Mouse (Mus musculus): ENCODE data around the gene Rtn4rl2.

Rtn4rl2 gene

GRCm38 (mm10) chr2:84885084-84886055 lies 1.1 kb downstream of the Rtn4rl2 start:
- DNase-seq (ENCODE audit: extremely low spot score, low read depth, low spot score): no peak

- no peak for DNase-seq (ENCODE audit: extremely low spot score, low read depth, low spot score)
Measured at GRCm38 (mm10) chr2:84884611-84885010, 1.9 kb downstream of the Rtn4rl2 start.

- no peak for DNase-seq (ENCODE audit: extremely low spot score, low read depth, low spot score)
Measured at GRCm38 (mm10) chr2:84883942-84884341, 2.6 kb downstream of the Rtn4rl2 start.

- DNase-seq (ENCODE audit: extremely low spot score, low read depth, low spot score): no peak
Measured at GRCm38 (mm10) chr2:84883530-84883929, 3.0 kb downstream of the Rtn4rl2 start.

- DNase-seq (ENCODE audit: extremely low spot score, low read depth, low spot score): no peak
Measured at GRCm38 (mm10) chr2:84883084-84883483, 3.4 kb downstream of the Rtn4rl2 start.

GRCm38 (mm10) chr2:84882606-84883005 lies 3.9 kb downstream of the Rtn4rl2 start:
- DNase-seq (ENCODE audit: extremely low spot score, low read depth, low spot score): no peak

- no peak for DNase-seq (ENCODE audit: extremely low spot score, low read depth, low spot score)
Measured at GRCm38 (mm10) chr2:84880590-84880989, 5.9 kb downstream of the Rtn4rl2 start.

GRCm38 (mm10) chr2:84875842-84876241 lies 10.7 kb downstream of the Rtn4rl2 start:
- no peak for DNase-seq (ENCODE audit: extremely low spot score, low read depth, low spot score)

GRCm38 (mm10) chr2:84872105-84872716 lies 14.3 kb downstream of the Rtn4rl2 start:
- no peak for DNase-seq (ENCODE audit: extremely low spot score, low read depth, low spot score)

- no peak for DNase-seq (ENCODE audit: extremely low spot score, low read depth, low spot score)
Measured at GRCm38 (mm10) chr2:84870623-84871160, 15.8 kb downstream of the Rtn4rl2 start.

GRCm38 (mm10) chr2:84868977-84869376 lies 17.5 kb downstream of the Rtn4rl2 start:
- DNase-seq (ENCODE audit: extremely low spot score, low read depth, low spot score): no peak

GRCm38 (mm10) chr2:84868521-84868943 lies 18.0 kb downstream of the Rtn4rl2 start:
- no peak for DNase-seq (ENCODE audit: extremely low spot score, low read depth, low spot score)

- no peak for DNase-seq (ENCODE audit: extremely low spot score, low read depth, low spot score)
Measured at GRCm38 (mm10) chr2:84865616-84866571, 20.6 kb downstream of the Rtn4rl2 start.

- no peak for DNase-seq (ENCODE audit: extremely low spot score, low read depth, low spot score)
Measured at GRCm38 (mm10) chr2:84862231-84862630, 24.3 kb downstream of the Rtn4rl2 start.

GRCm38 (mm10) chr2:84861430-84861829 lies 25.1 kb downstream of the Rtn4rl2 start:
- DNase-seq (ENCODE audit: extremely low spot score, low read depth, low spot score): no peak

- no peak for DNase-seq (ENCODE audit: extremely low spot score, low read depth, low spot score)
Measured at GRCm38 (mm10) chr2:84859991-84860780, 26.3 kb downstream of the Rtn4rl2 start.

- DNase-seq (ENCODE audit: extremely low spot score, low read depth, low spot score): no peak
Measured at GRCm38 (mm10) chr2:84858551-84858950, 28.0 kb downstream of the Rtn4rl2 start.

GRCm38 (mm10) chr2:84855732-84856131 lies 30.8 kb downstream of the Rtn4rl2 start:
- DNase-seq (ENCODE audit: extremely low spot score, low read depth, low spot score): no peak

GRCm38 (mm10) chr2:84851130-84852040 lies 35.1 kb downstream of the Rtn4rl2 start:
- DNase-seq (ENCODE audit: extremely low spot score, low read depth, low spot score): no peak

Data from hindlimb bud, embryonic 11.5 days (tissue).